Mouse (Mus musculus): ENCODE measurements around the gene Ccdc42. TPM values are rescaled to one million over a fixed set of nuclear protein-coding genes. Genes with fewer than 3 reads are reported as not detected.

Gene Ccdc42
- total RNA-seq, 1 experiment from 2014 or later = not detected

DNA sequence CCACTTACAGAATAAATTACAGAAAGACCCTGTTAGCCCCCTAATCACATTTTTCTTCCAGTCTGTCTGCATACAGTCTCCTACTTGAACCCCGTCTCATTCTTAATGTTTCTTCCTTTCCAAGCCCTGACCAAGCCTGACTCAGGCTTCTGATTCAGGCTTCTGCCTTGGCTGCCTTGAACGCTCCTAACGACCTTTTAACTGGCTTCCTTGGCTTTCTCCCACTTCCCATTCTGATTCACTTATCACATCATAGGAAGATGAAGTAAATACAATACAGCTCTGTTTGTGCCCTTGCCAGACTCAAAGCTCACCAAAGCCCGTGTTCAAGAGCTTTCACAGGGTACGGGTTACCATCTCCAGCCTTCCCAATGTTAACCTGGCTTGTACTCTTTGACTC, 54.5 kb downstream of the Ccdc42 start:
- ATAC-seq (replicated peaks; ENCODE audit: low read depth, poor library complexity, severe bottlenecking) = no peak

DNA sequence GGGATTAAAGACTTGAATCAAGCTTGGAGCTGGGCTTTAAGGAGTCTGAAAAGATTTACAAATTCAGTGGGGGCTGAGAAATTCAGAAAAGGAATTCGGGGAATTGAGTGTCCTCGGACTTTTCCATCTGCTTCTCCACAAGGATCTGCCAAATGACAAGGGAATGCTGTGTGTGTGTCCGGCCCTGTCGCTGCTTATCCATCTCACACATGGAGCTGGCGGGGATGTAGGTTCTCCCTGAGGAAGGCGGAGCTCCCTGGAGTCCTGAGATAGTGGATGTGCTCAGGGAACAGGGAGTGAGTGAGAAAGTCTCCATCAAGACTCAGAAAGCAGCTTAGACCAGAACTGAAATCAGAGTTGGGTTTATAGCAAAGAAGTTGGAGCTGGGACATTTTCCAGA, 58.0 kb downstream of the Ccdc42 start:
- no peak for ATAC-seq (replicated peaks; ENCODE audit: low read depth, poor library complexity, severe bottlenecking)

Other genes with a start within 250 kb of the Ccdc42 start
- 0.24 TPM in 1 of 2 replicates, not detected in the other for gene Ntn1, start 186.2 kb upstream of the Ccdc42 start, total RNA-seq (2017)
- 3.3 and 3.6 TPM in 2 replicates for gene Pik3r5, start 154.9 kb upstream of the Ccdc42 start, total RNA-seq (2017)
- 0.53 and 2.6 TPM in 2 replicates for gene Pik3r6, start 84.0 kb upstream of the Ccdc42 start, total RNA-seq (2017)
- gene Mfsd6l, start 30.8 kb upstream of the Ccdc42 start, total RNA-seq (2017) = 0.53 TPM in 1 of 2 replicates, not detected in the other
- gene Myh10, start 104.5 kb downstream of the Ccdc42 start, total RNA-seq (2017) = 20.8 and 22.3 TPM in 2 replicates

All from common myeloid progenitor, adult 5-6 weeks (primary cell).